Mouse (Mus musculus) intestine, embryonic 14.5 days (tissue): ENCODE results near the gene Olig1. TPM values are rescaled to one million over a fixed set of nuclear protein-coding genes. Genes with fewer than 3 reads are reported as not detected.

Experiments used
- ATAC-seq: fragments of 200-750 bp; cut with Nextera tagmentation; replicated peaks from 2 replicates; pipeline ENCODE4 v1.8.0; 2017; ENCODE audit warnings: low read depth, moderate number of reproducible peaks, moderate TSS enrichment, moderate library complexity; ENCODE audit not compliant: low FRiP score, low TSS enrichment
- DNase-seq: peaks from one replicate; pipeline ENCODE4 v3.0.0-alpha.2; 2018; ENCODE audit warnings: low spot score
- H3K27ac ChIP-seq: fragments of 300-500 bp; sonication (generic); 2 replicates; pipeline ENCODE4 v1.5.1; 2014; ENCODE audit warnings: low read depth, mild to moderate bottlenecking, control low read depth
- H3K27me3 ChIP-seq: fragments of 300-500 bp; sonication (generic); replicated peaks from 2 replicates; pipeline ENCODE4 v1.6.1; 2014; ENCODE audit warnings: low read length, control low read depth; ENCODE audit not compliant: control insufficient read depth, insufficient read depth
- H3K36me3 ChIP-seq: fragments of 300-500 bp; sonication (generic); 2 replicates; pipeline ENCODE4 v1.6.1; 2014; ENCODE audit warnings: low read length, control low read depth; ENCODE audit not compliant: control insufficient read depth, insufficient read depth
- H3K4me1 ChIP-seq: fragments of 300-500 bp; sonication (generic); replicated peaks from 2 replicates; pipeline ENCODE4 v1.6.1; 2014; ENCODE audit warnings: low read length, control low read depth, mixed read lengths; ENCODE audit not compliant: control insufficient read depth, insufficient read depth
- H3K4me2 ChIP-seq: fragments of 300-500 bp; sonication (generic); 2 replicates; pipeline ENCODE4 v1.6.1; 2014; ENCODE audit warnings: low read length
- H3K4me3 ChIP-seq: fragments of 300-500 bp; sonication (generic); 2 replicates; pipeline ENCODE4 v1.5.1; 2014; ENCODE audit warnings: low read depth, low read length, control low read depth, mixed read lengths
- H3K9ac ChIP-seq: fragments of 300-500 bp; sonication (generic); 2 replicates; pipeline ENCODE4 v1.6.1; 2014; ENCODE audit warnings: mild to moderate bottlenecking, low read length
- H3K9me3 ChIP-seq: fragments of 300-500 bp; sonication (generic); 2 replicates; pipeline ENCODE4 v1.6.1; 2016; ENCODE audit warnings: low read length, control low read depth; ENCODE audit not compliant: control insufficient read depth
- WGBS: fragments of 180-500 bp; shearing (Covaris S2); extraction: QIAGEN DNeasy Blood & Tissue Kit; methylation state at CpG from one replicate; pipeline ENCODE4 v1.1.7; 2014; 5-methylcytosine and 5-hydroxymethylcytosine counted together
- polyA plus RNA-seq: library from polyadenylated mRNA; unstranded; fragments of >200 nt; fragmentation: Nextera tagmentation; extraction: Ambion mirVana; gene quantifications from 2 replicates; pipeline ENCODE4 v1.2.1, GENCODE M21; 2014

The Olig1 gene
- polyA plus RNA-seq, 1 experiment from 2014 or later = 0.14 TPM

DNA sequence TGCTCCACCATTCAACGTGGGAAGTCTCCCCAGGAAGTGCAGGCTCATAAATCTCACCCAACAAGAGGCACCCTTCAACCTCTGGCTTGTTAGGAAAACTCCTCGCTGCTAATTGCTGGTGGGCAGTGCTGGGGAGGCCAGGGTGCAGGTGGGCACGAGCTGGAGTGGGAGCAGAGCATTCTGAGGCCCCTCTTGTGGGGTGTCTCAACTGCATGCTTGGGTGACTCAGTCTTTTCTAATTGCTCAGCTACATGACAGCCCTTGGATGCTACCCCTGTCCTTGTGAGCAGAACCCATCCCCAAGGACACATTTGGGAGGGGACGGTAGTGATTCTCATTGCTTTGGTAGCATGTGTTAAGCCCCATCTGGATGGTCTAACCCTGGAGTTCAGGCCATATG lies 28.2 kb downstream of the Olig1 start:
- no peaks in the 10 kb centered on the region for H3K4me1 ChIP-seq
- 16% methylated on average over 4 of the region's 4 CpGs for whole genome bisulfite sequencing
- ATAC-seq (no peak), DNase-seq (no peak)
- H3K36me3 ChIP-seq = no peaks in the 10 kb centered on the region
- H3K9me3 ChIP-seq = no peaks in the 10 kb centered on the region
- no peak overlapping the region for H3K4me3 ChIP-seq
- peaks cover 12% of the 10 kb centered on the region for H3K27me3 ChIP-seq
- no peak overlapping the region for H3K9ac ChIP-seq
- H3K27ac ChIP-seq = no peak overlapping the region
- no peak overlapping the region for H3K4me2 ChIP-seq

DNA sequence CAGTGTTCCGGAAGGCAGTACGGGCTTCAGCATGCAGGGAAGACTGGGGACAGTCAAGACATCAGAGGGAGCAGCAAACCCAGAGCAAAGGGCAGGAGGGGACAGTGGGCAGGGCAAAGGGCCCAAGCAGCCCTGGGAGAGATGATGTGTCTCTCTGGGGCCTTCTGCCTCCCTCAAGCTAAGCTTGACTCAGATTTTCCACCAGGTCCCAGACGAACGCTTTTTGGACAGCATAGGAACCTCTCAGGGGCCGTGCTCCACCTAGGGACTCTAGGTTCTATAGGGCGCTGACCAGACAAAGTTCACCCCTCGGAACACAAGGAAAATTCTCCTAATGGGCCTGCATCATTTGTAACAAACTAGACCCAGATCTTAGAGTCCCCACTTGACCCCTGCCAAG lies 29.8 kb downstream of the Olig1 start:
- no peak overlapping the region for H3K9ac ChIP-seq
- H3K27me3 ChIP-seq = peaks cover 16% of the 10 kb centered on the region
- H3K36me3 ChIP-seq = no peaks in the 10 kb centered on the region
- no peaks in the 10 kb centered on the region for H3K9me3 ChIP-seq
- DNase-seq (no peak), ATAC-seq (no peak)
- no peak overlapping the region for H3K4me2 ChIP-seq
- no peaks in the 10 kb centered on the region for H3K4me1 ChIP-seq
- 92% methylated on average over 7 of the region's 7 CpGs for WGBS
- H3K27ac ChIP-seq = no peak overlapping the region
- H3K4me3 ChIP-seq = no peak overlapping the region

DNA sequence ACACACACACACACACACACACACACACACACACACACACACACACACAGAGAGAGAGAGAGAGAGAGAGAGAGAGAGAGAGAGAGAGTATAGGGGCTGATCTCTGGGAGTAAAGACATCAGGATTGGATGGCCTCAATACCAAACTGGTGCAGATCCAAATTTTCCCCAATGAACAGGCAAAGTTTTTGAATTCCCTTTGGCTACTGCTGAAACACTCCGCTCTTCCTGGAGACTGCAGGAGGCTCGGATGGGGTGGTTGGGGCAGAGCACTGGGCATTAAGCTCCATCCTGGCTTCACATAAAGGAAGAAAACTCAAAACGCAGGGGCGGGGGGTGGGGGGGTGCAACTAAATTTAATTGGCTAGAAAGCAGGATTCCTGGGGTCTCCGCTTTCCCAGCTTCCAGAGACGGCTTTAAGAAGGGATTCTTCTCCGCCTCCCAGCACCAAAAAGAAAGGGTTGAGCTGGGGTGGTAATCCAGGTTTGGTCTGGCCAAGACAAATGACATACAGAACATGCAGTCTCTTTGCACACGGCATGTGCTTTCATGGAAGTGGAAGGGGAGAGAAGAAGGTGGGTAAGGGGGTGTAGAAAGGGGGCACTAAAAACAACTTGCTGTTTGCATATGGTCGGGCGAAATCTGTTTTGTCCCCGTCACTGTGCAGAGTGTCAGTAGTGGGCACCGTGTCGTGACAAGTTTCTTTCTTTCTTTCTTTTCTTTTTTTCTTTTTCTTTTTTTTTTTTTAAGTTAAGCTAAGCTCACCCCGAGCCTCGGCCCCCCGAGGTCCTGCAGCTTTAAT lies 31.3 kb downstream of the Olig1 start:
- 50% methylated on average over 16 of the region's 16 CpGs for WGBS
- H3K4me2 ChIP-seq = no peak overlapping the region

DNA sequence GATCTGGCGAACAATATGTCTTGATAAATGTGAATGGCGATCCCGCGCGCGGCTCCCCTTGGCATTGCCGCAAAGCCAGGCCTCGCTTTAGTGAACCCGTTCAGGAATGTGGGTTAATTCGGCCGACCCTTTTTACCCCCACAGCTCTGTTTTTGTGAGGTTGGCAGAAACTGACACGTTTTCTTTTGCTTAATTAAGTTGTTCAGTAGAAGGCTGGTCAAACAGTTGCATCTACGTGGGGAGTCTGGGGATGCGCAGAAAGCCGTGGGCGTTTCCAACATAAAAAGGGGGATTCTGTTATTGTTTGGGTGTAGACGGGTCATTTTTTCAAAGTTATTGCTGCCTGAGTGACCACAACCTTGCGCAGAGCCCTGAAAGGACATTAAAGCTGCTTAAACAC lies 31.9 kb downstream of the Olig1 start:
- no peak for ATAC-seq
- no peaks in the 10 kb centered on the region for H3K9me3 ChIP-seq
- no peak for DNase-seq
- H3K4me1 ChIP-seq = no peaks in the 10 kb centered on the region
- no peak overlapping the region for H3K9ac ChIP-seq
- WGBS = 60% methylated on average over 18 of the region's 18 CpGs
- H3K4me3 ChIP-seq = no peak overlapping the region
- peaks cover 19% of the 10 kb centered on the region for H3K27me3 ChIP-seq
- no peak overlapping the region for H3K4me2 ChIP-seq
- H3K27ac ChIP-seq = no peak overlapping the region
- no peaks in the 10 kb centered on the region for H3K36me3 ChIP-seq

More for the DNA sequence above, 31.3 kb downstream of the Olig1 start:
- ATAC-seq = no peak
- Histone ChIP-seq H3K9ac (no peak overlapping the region), H3K27me3 (peaks cover 19% of the 10 kb centered on the region), H3K27ac (no peak overlapping the region), H3K36me3 (no peaks in the 10 kb centered on the region), H3K4me3 (no peak overlapping the region), H3K4me1 (no peaks in the 10 kb centered on the region), H3K9me3 (no peaks in the 10 kb centered on the region)
- no peak for DNase-seq

DNA sequence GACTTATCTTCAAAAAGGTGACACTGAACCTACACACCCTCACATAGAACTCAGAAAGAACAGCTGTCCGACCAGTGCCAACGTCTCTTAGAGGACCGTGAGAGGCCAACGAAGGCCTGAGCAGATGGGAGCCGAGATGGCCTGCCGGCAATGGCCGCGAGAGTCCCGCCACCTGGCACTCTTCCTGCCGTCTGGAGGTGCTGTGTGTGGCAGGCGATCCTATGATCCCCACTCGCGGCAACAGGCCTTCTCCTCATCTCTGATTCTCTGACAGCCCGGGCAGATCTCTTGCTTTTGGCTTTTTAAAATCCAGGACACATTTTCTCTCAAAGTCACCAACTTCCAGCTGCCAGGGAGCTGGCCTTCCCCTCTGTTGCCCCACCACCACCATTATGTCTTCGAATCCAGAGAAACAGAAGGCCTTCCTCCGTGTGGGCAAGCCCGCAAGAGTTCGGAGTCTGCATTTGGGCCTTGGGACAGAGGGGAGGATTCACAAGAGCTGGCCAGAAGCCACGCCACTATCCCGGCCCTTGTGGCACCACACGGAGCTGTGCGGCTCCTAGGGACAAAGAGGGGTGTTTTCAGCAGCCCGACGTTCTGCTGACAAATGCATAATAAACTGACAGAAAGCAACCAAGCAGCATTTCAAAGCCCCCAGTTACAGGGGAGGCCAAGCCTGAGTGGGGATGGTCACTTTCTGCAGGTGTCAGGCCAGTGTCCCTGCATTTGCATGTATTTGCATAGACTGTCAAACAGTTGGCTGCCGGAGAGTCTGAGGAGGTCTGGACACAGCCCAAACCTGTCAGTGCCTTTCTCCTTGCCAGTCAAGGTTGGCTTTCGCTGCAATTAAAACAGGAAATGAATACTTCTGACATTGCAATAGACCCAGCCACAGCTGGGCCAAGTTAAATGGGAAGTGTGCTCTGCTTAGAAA lies 34.5 kb downstream of the Olig1 start:
- H3K9me3 ChIP-seq = no peaks in the 10 kb centered on the region
- ATAC-seq (no peak), DNase-seq (no peak)
- no peaks in the 10 kb centered on the region for H3K4me1 ChIP-seq
- WGBS = 40% methylated on average over 26 of the region's 26 CpGs
- H3K36me3 ChIP-seq = no peaks in the 10 kb centered on the region
- H3K4me3 ChIP-seq = no peak overlapping the region
- peaks cover 19% of the 10 kb centered on the region for H3K27me3 ChIP-seq
- H3K4me2 ChIP-seq = no peak overlapping the region
- H3K9ac ChIP-seq = no peak overlapping the region
- H3K27ac ChIP-seq = no peak overlapping the region

DNA sequence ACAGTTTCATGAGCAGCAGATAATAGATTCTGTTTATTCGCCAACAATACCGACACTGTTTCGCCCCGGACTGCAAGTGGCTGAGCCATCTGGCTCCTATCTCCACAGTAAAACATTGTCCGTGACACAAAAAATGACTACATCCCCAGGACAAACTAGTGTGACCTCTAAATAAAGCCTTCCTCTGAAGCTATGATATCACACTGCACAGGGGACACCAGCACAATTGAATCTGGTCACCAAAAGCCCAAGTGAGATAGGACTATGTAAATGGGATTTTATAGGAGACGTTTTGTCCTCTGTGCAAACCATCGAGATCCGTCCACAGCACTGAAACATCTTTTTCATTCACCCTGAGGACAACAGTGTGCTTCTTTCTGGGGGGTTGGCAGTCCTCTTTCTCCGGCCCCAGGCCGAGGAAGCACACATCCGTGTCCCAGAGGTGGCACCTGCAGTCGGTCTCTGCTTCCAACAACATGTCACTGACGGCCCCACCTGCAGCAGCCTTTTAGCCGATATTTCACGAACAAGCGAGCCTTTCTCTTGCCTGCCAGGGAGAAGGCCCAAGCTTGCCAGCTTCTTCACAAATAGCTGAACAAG lies 36.0 kb downstream of the Olig1 start:
- H3K4me2 ChIP-seq = no peak overlapping the region
- H3K4me3 ChIP-seq = no peak overlapping the region
- no peaks in the 10 kb centered on the region for H3K9me3 ChIP-seq
- no peak overlapping the region for H3K9ac ChIP-seq
- no peak overlapping the region for H3K27ac ChIP-seq
- H3K4me1 ChIP-seq = no peaks in the 10 kb centered on the region
- 69% methylated on average over 16 of the region's 16 CpGs for WGBS
- DNase-seq = no peak
- no peak for ATAC-seq
- H3K27me3 ChIP-seq = peaks cover 19% of the 10 kb centered on the region
- no peaks in the 10 kb centered on the region for H3K36me3 ChIP-seq

DNA sequence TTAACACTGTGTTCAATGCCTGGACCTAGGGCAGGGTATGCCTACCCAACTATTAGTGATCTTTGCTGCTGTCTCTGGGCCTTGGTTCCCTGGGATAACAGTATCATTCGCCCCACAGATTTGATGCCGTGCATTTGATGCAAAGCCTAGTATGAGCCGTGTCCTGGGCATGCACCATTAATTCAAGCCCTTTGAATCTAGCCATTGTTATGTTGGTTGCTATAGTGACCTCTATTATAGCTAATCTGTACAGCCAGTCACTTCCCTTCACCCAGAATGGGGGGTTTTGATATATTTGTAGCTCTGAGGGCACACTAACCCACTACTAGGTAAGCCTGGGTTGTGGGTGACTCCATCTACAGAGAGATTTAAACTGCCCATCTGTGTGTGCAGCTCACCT lies 40.3 kb downstream of the Olig1 start:
- no peak for DNase-seq

DNA sequence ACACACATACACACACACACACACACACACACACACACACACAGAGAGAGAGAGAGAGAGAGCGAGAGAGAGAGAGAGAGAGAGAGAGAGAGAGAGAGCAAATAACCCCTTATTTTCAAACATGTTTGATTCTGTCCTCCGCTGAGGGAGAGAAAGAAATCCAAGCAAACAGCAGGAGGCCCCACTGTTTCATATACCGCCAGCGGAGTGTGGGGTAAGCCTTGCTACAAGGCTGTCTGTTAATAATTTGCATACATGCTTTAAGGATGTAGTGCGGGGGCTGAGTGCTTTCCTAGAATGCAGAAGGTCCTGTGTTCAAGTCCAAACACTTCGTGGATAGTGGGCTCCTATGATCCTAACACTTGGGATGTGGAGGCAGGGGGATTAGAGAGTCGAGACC lies 43.3 kb downstream of the Olig1 start:
- no peak overlapping the region for H3K4me3 ChIP-seq
- H3K36me3 ChIP-seq = no peaks in the 10 kb centered on the region
- no peak overlapping the region for H3K9ac ChIP-seq
- peaks cover 11% of the 10 kb centered on the region for H3K27me3 ChIP-seq
- no peak overlapping the region for H3K27ac ChIP-seq
- DNase-seq = no peak
- no peak for ATAC-seq
- H3K4me1 ChIP-seq = no peaks in the 10 kb centered on the region
- 66% methylated on average over 6 of the region's 7 CpGs for WGBS
- no peaks in the 10 kb centered on the region for H3K9me3 ChIP-seq
- no peak overlapping the region for H3K4me2 ChIP-seq

More for the DNA sequence above, 40.3 kb downstream of the Olig1 start:
- Histone ChIP-seq H3K9me3 (no peaks in the 10 kb centered on the region), H3K4me2 (no peak overlapping the region), H3K4me1 (no peaks in the 10 kb centered on the region), H3K9ac (no peak overlapping the region), H3K27me3 (peaks cover 6% of the 10 kb centered on the region; the same call in 1 of the 2 replicates), H3K27ac (no peak overlapping the region), H3K36me3 (no peaks in the 10 kb centered on the region), H3K4me3 (no peak overlapping the region)
- no peak for ATAC-seq
- WGBS = 83% methylated on average over 3 of the region's 3 CpGs
